ENCODE assay signal across 11 mouse cellular contexts in genomic region chr1:131135960-131136629, GRCm38 (mm10). TPM values are rescaled to one million over a fixed set of nuclear protein-coding genes. Genes with fewer than 3 reads are reported as not detected.
DNase-seq lines count a peak whose midpoint lies in the region; ATAC-seq and TF ChIP-seq lines count a peak whose summit lies in the region.
"Had no signal": no experiment of that assay in that cellular context is flagged by ENCODE, and none has a peak within 500 bp of the region (broad histone marks: within the 10 kb centered on the region; RNA-seq: fewer than 3 reads in every experiment).

No protein-coding gene starts in this region.

- DNase-seq in 416B (ENCODE audit: low read depth): peak; percentile 75
- no peak for DNase-seq in liver, postnatal 0 days
- DNase-seq in cerebellum, adult 18-20 months: no peak
- no peak for DNase-seq in layer of hippocampus, postnatal 36 days
- no peak for DNase-seq in frontal cortex, postnatal 14 days (ENCODE audit: low spot score in 2 of 2)
- DNase-seq: cerebellum, adult 9-11 months; kidney, postnatal 36 days; thymus, adult 18-20 months had no signal

- peaks cover 15% of the 10 kb centered on the region for H3K9me3 ChIP-seq in ES-Bruce4 (replicated peaks; ENCODE audit: control insufficient read depth, insufficient read depth, low read length, poor library complexity, severe bottlenecking)
- no peaks in the 10 kb centered on the region for H3K9me3 ChIP-seq in forebrain, embryonic 15.5 days
- H3K9me3 ChIP-seq in liver, postnatal 0 days (ENCODE audit: low read length): no peaks in the 10 kb centered on the region
- no peaks in the 10 kb centered on the region for H3K9me3 ChIP-seq in kidney, embryonic 15.5 days (replicated peaks)

- H3K4me2 ChIP-seq in forebrain, embryonic 15.5 days (replicated peaks): peak overlapping the region; percentile 82
- H3K4me2 ChIP-seq in liver, postnatal 0 days (ENCODE audit: low read depth, low read length): peak overlapping the region; percentile 97
- H3K4me2 ChIP-seq in kidney, embryonic 15.5 days: no peak overlapping the region

- 69% methylated on average over 10 of the region's 10 CpGs for WGBS in forebrain, embryonic 15.5 days
- WGBS in liver, postnatal 0 days (ENCODE audit: insufficient replicate concordance): 28% methylated on average over 10 of the region's 10 CpGs
- WGBS in kidney, embryonic 15.5 days: 82% methylated on average over 10 of the region's 10 CpGs

- no peak for TF ChIP-seq POLR2A in ES-Bruce4 (IDR thresholded peaks at IDR 0.05; ENCODE audit: insufficient read depth, low read length)

- H3K36me3 ChIP-seq in ES-Bruce4 (ENCODE audit: control insufficient read depth, insufficient read depth, low read length, poor library complexity, severe bottlenecking): peaks cover 43% of the 10 kb centered on the region
- no peaks in the 10 kb centered on the region for H3K36me3 ChIP-seq in forebrain, embryonic 15.5 days
- peaks cover 8% of the 10 kb centered on the region for H3K36me3 ChIP-seq in liver, postnatal 0 days (replicated peaks; ENCODE audit: insufficient read depth, low read length)
- H3K36me3 ChIP-seq in kidney, embryonic 15.5 days: no peaks in the 10 kb centered on the region

- no peak overlapping the region for H3K27ac ChIP-seq in ES-Bruce4 (ENCODE audit: insufficient read depth, low read length)
- no peak overlapping the region for H3K27ac ChIP-seq in forebrain, embryonic 15.5 days (replicated peaks)
- peak overlapping the region; percentile 63 for H3K27ac ChIP-seq in liver, postnatal 0 days (ENCODE audit: low read depth)
- H3K27ac ChIP-seq in kidney, embryonic 15.5 days: no peak overlapping the region

- ATAC-seq in forebrain, embryonic 15.5 days (replicated peaks): no peak
- no peak for ATAC-seq in liver, postnatal 0 days
- no peak for ATAC-seq in kidney, embryonic 15.5 days (replicated peaks; ENCODE audit: low FRiP score)

- H3K4me3 ChIP-seq in ES-Bruce4 (ENCODE audit: low read depth, low read length): peak overlapping the region; percentile 21; the same call in 1 of the 2 replicates
- H3K4me3 ChIP-seq in forebrain, embryonic 15.5 days: peak overlapping the region; percentile 82
- H3K4me3 ChIP-seq in liver, postnatal 0 days (ENCODE audit: low read depth, low read length): peak overlapping the region; percentile 81
- no peak overlapping the region for H3K4me3 ChIP-seq in kidney, embryonic 15.5 days (replicated peaks)

- H3K4me1 ChIP-seq in ES-Bruce4 (ENCODE audit: control insufficient read depth, insufficient read depth, low read length): peaks cover 2% of the 10 kb centered on the region
- peaks cover 45% of the 10 kb centered on the region for H3K4me1 ChIP-seq in forebrain, embryonic 15.5 days
- peaks cover 12% of the 10 kb centered on the region for H3K4me1 ChIP-seq in liver, postnatal 0 days (ENCODE audit: insufficient read depth)
- H3K4me1 ChIP-seq in kidney, embryonic 15.5 days: peaks cover 30% of the 10 kb centered on the region

- peak overlapping the region; percentile 91 for H3K9ac ChIP-seq in ES-Bruce4 (ENCODE audit: low read depth, poor library complexity, severe bottlenecking)
- H3K9ac ChIP-seq in forebrain, embryonic 15.5 days (replicated peaks): no peak overlapping the region
- H3K9ac ChIP-seq in liver, postnatal 0 days (replicated peaks): peak overlapping the region; percentile 90
- H3K9ac ChIP-seq in kidney, embryonic 15.5 days: no peak overlapping the region

- no peaks in the 10 kb centered on the region for H3K27me3 ChIP-seq in ES-Bruce4 (ENCODE audit: control insufficient read depth, insufficient read depth, low read length, poor library complexity, severe bottlenecking)
- H3K27me3 ChIP-seq in forebrain, embryonic 15.5 days: no peaks in the 10 kb centered on the region
- H3K27me3 ChIP-seq in liver, postnatal 0 days (ENCODE audit: insufficient read depth, low read length): no peaks in the 10 kb centered on the region
- H3K27me3 ChIP-seq in kidney, embryonic 15.5 days: no peaks in the 10 kb centered on the region

- TF ChIP-seq CTCF in ES-Bruce4 (IDR thresholded peaks at IDR 0.05; ENCODE audit: low read depth, low read length): no peak
- no peak for TF ChIP-seq CTCF in liver, postnatal 0 days (IDR thresholded peaks at IDR 0.05; ENCODE audit: low read depth)

- TF ChIP-seq EP300 in ES-Bruce4 (IDR thresholded peaks at IDR 0.05; ENCODE audit: insufficient read depth, low read depth, low read length): no peak
- TF ChIP-seq EP300 in liver, postnatal 0 days (IDR thresholded peaks at IDR 0.05; ENCODE audit: low read depth): peak; percentile 71

RNA-seq across cellular contexts. Expression of gene Dyrk3, which starts 2.0 kb away (rescaled TPM):
- 27.3 and 27.6 TPM in 2 replicates for polyA plus RNA-seq in ES-Bruce4 (2011; ENCODE audit: insufficient read depth, insufficient read length, low read depth, missing spikeins)
- 17.9 and 20.8 TPM in 2 replicates for polyA plus RNA-seq in forebrain, embryonic 15.5 days (2015; fragmentation: Nextera tagmentation; extraction: Ambion mirVana)
- 9.5 and 10.3 TPM in 2 replicates for polyA plus RNA-seq in liver, postnatal 0 days (2015; fragmentation: Nextera tagmentation; extraction: Ambion mirVana)
- polyA plus RNA-seq in kidney, embryonic 15.5 days (2015; fragmentation: Nextera tagmentation; extraction: Ambion mirVana): 5.2 and 6.8 TPM in 2 replicates
- total RNA-seq in layer of hippocampus, postnatal 36 days (2021): 10 to 100 TPM; 19.6 to 19.9 TPM

RNA-seq across cellular contexts. Expression of gene Eif2d, which starts 16.9 kb away (rescaled TPM):
- 96.5 and 99.1 TPM in 2 replicates for polyA plus RNA-seq in ES-Bruce4 (2011; ENCODE audit: insufficient read depth, insufficient read length, low read depth, missing spikeins)
- 58.4 and 61.6 TPM in 2 replicates for polyA plus RNA-seq in forebrain, embryonic 15.5 days (2015; fragmentation: Nextera tagmentation; extraction: Ambion mirVana)
- 18.2 and 19.0 TPM in 2 replicates for polyA plus RNA-seq in liver, postnatal 0 days (2015; fragmentation: Nextera tagmentation; extraction: Ambion mirVana)
- 61.4 and 68.2 TPM in 2 replicates for polyA plus RNA-seq in kidney, embryonic 15.5 days (2015; fragmentation: Nextera tagmentation; extraction: Ambion mirVana)
- 10 to 100 TPM; 36.6 to 41.2 TPM for total RNA-seq in layer of hippocampus, postnatal 36 days (2021)

RNA-seq across cellular contexts. Expression of gene Mapkapk2, which starts 38.5 kb away (rescaled TPM):
- 64.9 and 65.1 TPM in 2 replicates for polyA plus RNA-seq in ES-Bruce4 (2011; ENCODE audit: insufficient read depth, insufficient read length, low read depth, missing spikeins)
- 23.8 and 26.9 TPM in 2 replicates for polyA plus RNA-seq in forebrain, embryonic 15.5 days (2015; fragmentation: Nextera tagmentation; extraction: Ambion mirVana)
- polyA plus RNA-seq in liver, postnatal 0 days (2015; fragmentation: Nextera tagmentation; extraction: Ambion mirVana): 18.3 and 19.6 TPM in 2 replicates
- 44.7 and 49.3 TPM in 2 replicates for polyA plus RNA-seq in kidney, embryonic 15.5 days (2015; fragmentation: Nextera tagmentation; extraction: Ambion mirVana)
- 10 to 100 TPM; 26.6 to 32.4 TPM for total RNA-seq in layer of hippocampus, postnatal 36 days (2021)

Comparison
In these comparisons a context has a peak if more than half of its experiments do, and no peak if none do; other contexts are left out.
1. H3K9ac ChIP-seq: peak in ES-Bruce4 (single experiment) and liver, postnatal 0 days (single experiment); none in forebrain, embryonic 15.5 days (single experiment) and kidney, embryonic 15.5 days (single experiment).